Mouse (Mus musculus) megakaryocyte, embryonic 14.5 days (primary cell): ENCODE measurements around the gene Parp16.

Experiments used
- FLI1 ChIP-seq: IDR thresholded peaks from 2 replicates; pipeline ENCODE4 v1.6.1; 2012; ENCODE audit warnings: low read length, inconsistent platforms, mixed read lengths
- GATA1 ChIP-seq: IDR thresholded peaks from 3 replicates; pipeline ENCODE4 v1.6.1; 2012; ENCODE audit warnings: mixed read lengths, low read length, inconsistent platforms, borderline replicate concordance

GRCm38 (mm10) chr9:65153331-65153711, 41.8 kb upstream of the Parp16 start:
- TF ChIP-seq GATA1 (no peak), FLI1 (no peak)
